Mouse (Mus musculus): Measurements from ENCODE around the gene Zfp644. TPM values are rescaled to one million over a fixed set of nuclear protein-coding genes. Genes with fewer than 3 reads are reported as not detected.
A peak's percentile ranks its signal among the peaks of the same experiment; 100 is the strongest.

The Zfp644 gene
- polyA plus RNA-seq, 1 experiment from 2014 or later = 82.8 TPM

DNA sequence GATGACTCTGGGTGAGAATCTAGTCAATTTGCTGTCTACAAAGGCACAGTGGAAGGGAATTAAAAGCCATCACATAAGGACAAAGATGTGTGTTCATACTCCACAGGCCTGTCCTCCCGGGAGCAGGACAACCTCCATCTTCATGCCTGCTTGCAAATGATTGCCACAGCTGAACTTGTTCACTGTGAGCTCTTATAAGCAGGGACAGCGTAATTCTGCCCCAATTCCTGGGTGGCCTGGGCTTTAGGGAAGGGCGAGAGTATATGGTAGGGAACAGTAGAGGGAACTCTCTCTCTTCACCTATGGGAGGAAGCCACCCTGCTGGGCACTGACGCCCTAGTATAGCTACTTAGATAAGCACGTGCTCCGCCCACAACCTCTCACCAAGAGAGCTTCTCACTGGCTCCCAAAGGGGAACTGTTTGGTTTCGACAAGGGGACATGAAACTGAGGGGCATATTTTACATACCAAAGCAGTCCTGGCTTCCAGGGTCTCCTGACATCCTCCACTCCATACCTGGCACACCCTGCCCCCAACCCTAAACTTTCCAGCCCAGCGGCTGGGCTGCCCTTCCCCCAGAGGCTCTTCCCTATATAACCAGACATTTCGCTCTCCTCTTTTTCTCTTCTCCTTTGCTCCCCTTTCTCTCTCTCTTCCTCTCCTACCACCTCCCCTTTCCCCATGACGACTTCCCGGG is 12.4 kb upstream of the Zfp644 start:
- H3K36me3 ChIP-seq (ENCODE audit: control insufficient read depth, insufficient read depth, low read length) = no peaks in the 10 kb centered on the region
- 44% methylated on average over 11 of the region's 11 CpGs for WGBS
- H3K4me1 ChIP-seq (ENCODE audit: control insufficient read depth, insufficient read depth, low read length) = peaks cover 6% of the 10 kb centered on the region; the same call in 1 of the 2 replicates
- DNase-seq (ENCODE audit: low spot score) (peak; percentile 17), ATAC-seq (ENCODE audit: low read depth) (no peak)
- H3K4me2 ChIP-seq (ENCODE audit: low read depth, low read length) = no peak overlapping the region
- H3K27ac ChIP-seq (replicated peaks; ENCODE audit: low read depth, low read length) = no peak overlapping the region
- no peak overlapping the region for H3K4me3 ChIP-seq (ENCODE audit: low read depth, low read length)
- H3K9ac ChIP-seq (ENCODE audit: low read depth, low read length) = no peak overlapping the region
- no peaks in the 10 kb centered on the region for H3K9me3 ChIP-seq (ENCODE audit: control insufficient read depth, low read length)
- H3K27me3 ChIP-seq (replicated peaks; ENCODE audit: control insufficient read depth, insufficient read depth, low read length) = no peaks in the 10 kb centered on the region

DNA sequence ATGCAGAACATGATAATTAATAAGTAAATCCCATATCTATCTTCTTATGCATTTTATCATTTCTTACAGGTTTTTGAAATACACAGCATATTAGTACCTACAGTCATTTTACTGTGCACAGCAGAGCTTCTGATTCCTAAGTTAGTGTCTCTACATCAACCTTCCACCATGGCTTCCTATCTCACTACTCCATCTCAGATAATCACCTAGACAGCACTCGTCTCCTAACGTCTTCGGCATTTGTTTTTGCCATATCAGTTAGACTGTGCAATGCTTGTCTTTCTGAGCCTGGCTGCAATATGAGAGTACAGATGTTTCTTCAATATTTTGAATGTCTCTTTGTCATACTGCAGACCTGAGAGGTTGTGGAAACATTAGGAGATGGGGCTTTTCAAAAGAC is 9.3 kb upstream of the Zfp644 start:
- 84% methylated on average over 3 of the region's 3 CpGs for WGBS
- H3K4me1 ChIP-seq (ENCODE audit: control insufficient read depth, insufficient read depth, low read length) = peaks cover 1% of the 10 kb centered on the region; the same call in 1 of the 2 replicates
- no peak for ATAC-seq (ENCODE audit: low read depth)

DNA sequence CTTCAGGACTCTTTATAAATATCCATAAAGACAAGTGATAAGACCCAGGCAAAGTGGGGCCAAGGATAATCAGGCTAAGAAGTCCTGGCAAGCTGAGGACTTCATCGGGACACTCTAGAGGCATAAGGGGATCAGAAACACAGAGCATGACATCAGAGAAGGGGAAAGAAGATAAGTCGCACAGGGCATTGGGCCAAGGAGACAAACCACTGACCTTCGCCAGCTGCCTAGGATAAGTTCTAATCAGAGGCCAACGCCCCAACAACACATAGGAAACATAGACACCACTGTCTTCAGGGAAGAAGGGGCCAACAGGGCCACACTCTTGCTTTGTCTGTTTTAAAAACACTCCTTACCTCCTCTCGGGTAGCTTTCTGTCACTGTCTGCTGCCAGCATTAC is 8.1 kb upstream of the Zfp644 start:
- Histone ChIP-seq H3K4me3 (ENCODE audit: low read depth, low read length) (no peak overlapping the region), H3K36me3 (ENCODE audit: control insufficient read depth, insufficient read depth, low read length) (no peaks in the 10 kb centered on the region), H3K4me2 (ENCODE audit: low read depth, low read length) (no peak overlapping the region), H3K27me3 (replicated peaks; ENCODE audit: control insufficient read depth, insufficient read depth, low read length) (no peaks in the 10 kb centered on the region), H3K27ac (replicated peaks; ENCODE audit: low read depth, low read length) (no peak overlapping the region), H3K9ac (ENCODE audit: low read depth, low read length) (no peak overlapping the region), H3K4me1 (ENCODE audit: control insufficient read depth, insufficient read depth, low read length) (no peaks in the 10 kb centered on the region), H3K9me3 (ENCODE audit: control insufficient read depth, low read length) (no peaks in the 10 kb centered on the region)
- 77% methylated on average over 5 of the region's 5 CpGs for WGBS
- ATAC-seq (ENCODE audit: low read depth) = no peak
- DNase-seq (ENCODE audit: low spot score) = no peak

More for the DNA sequence above, 9.3 kb upstream of the Zfp644 start:
- Histone ChIP-seq H3K4me2 (ENCODE audit: low read depth, low read length) (no peak overlapping the region), H3K4me3 (ENCODE audit: low read depth, low read length) (no peak overlapping the region), H3K9ac (ENCODE audit: low read depth, low read length) (no peak overlapping the region), H3K27me3 (replicated peaks; ENCODE audit: control insufficient read depth, insufficient read depth, low read length) (no peaks in the 10 kb centered on the region), H3K36me3 (ENCODE audit: control insufficient read depth, insufficient read depth, low read length) (no peaks in the 10 kb centered on the region), H3K9me3 (ENCODE audit: control insufficient read depth, low read length) (no peaks in the 10 kb centered on the region), H3K27ac (replicated peaks; ENCODE audit: low read depth, low read length) (no peak overlapping the region)
- DNase-seq (ENCODE audit: low spot score) = no peak

DNA sequence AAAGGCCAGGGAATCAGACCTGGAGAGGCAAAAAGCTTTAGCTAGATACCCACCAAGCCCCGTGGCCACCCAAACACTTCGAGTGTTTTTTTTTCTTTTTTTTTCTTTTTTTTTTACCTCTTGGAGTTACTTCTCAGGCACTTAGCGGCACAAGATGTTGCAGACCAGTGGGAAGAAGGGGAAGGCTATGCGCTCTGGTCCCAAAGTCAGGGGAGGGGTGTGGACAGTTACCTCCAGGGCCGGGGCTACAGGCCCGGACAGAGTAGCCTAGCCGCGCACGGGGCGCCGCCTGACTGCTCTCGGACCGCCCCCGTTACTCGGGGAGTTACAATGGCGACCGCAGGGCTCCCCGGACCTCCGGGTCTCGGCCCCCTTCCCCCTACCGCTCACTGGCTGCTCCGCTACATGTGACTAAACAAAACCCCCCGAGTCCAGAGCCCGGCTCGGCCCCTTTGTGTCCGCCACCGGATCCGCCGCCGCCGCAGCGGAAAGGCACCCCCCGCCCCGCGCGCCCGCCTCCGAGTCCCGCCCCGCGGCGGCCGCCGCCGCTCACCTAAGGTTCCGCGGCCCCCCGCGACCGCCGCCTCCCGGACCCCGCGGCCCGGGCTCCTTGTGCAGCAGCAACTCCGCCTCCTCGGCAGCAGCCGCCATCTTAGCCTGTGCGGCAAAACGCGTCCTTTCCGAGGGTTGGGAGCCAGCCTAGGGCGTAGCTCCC is 1.2 kb downstream of the Zfp644 start:
- WGBS = under 1% methylated on average over 25 of the region's 63 CpGs
- Histone ChIP-seq H3K36me3 (ENCODE audit: control insufficient read depth, insufficient read depth, low read length) (no peaks in the 10 kb centered on the region), H3K4me1 (ENCODE audit: control insufficient read depth, insufficient read depth, low read length) (peaks cover 9% of the 10 kb centered on the region), H3K4me3 (ENCODE audit: low read depth, low read length) (peak overlapping the region; percentile 86), H3K9me3 (ENCODE audit: control insufficient read depth, low read length) (no peaks in the 10 kb centered on the region), H3K9ac (ENCODE audit: low read depth, low read length) (peak overlapping the region; percentile 99), H3K27me3 (replicated peaks; ENCODE audit: control insufficient read depth, insufficient read depth, low read length) (no peaks in the 10 kb centered on the region), H3K4me2 (ENCODE audit: low read depth, low read length) (peak overlapping the region; percentile 71), H3K27ac (replicated peaks; ENCODE audit: low read depth, low read length) (peak overlapping the region; percentile 100)
- DNase-seq (ENCODE audit: low spot score) (peak; percentile 92), ATAC-seq (ENCODE audit: low read depth) (peak; percentile 86)

DNA sequence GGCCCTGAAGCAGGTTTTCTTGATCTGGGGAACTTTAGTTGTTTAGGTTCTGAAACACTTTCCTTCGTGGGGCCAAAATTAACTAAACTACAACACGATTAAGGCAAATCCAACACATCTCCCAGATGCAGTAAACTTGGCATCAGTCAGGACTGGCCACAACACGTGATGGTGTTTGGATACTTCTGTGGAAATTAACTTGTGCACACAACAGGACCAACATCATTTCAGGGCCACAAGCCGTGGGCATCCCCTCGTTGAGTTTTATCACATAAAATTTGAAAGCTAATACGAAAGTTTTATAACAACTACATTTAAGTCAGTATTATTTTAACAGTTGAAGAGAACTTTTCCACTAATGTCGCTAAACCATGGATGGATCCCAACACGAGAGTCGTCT is 1.9 kb downstream of the Zfp644 start:
- peak overlapping the region; percentile 71 for H3K4me2 ChIP-seq (ENCODE audit: low read depth, low read length)
- H3K4me1 ChIP-seq (ENCODE audit: control insufficient read depth, insufficient read depth, low read length) = peaks cover 9% of the 10 kb centered on the region
- no peaks in the 10 kb centered on the region for H3K27me3 ChIP-seq (replicated peaks; ENCODE audit: control insufficient read depth, insufficient read depth, low read length)
- peak overlapping the region; percentile 86 for H3K4me3 ChIP-seq (ENCODE audit: low read depth, low read length)
- H3K9me3 ChIP-seq (ENCODE audit: control insufficient read depth, low read length) = no peaks in the 10 kb centered on the region
- H3K9ac ChIP-seq (ENCODE audit: low read depth, low read length) = peak overlapping the region; percentile 99
- DNase-seq (ENCODE audit: low spot score) = no peak
- peak overlapping the region; percentile 100 for H3K27ac ChIP-seq (replicated peaks; ENCODE audit: low read depth, low read length)
- 31% methylated on average over 9 of the region's 9 CpGs for WGBS
- no peak for ATAC-seq (ENCODE audit: low read depth)
- H3K36me3 ChIP-seq (ENCODE audit: control insufficient read depth, insufficient read depth, low read length) = 0 out of 2 replicates have a peak, but pooled peaks cover 5% of the 10 kb centered on the region

DNA sequence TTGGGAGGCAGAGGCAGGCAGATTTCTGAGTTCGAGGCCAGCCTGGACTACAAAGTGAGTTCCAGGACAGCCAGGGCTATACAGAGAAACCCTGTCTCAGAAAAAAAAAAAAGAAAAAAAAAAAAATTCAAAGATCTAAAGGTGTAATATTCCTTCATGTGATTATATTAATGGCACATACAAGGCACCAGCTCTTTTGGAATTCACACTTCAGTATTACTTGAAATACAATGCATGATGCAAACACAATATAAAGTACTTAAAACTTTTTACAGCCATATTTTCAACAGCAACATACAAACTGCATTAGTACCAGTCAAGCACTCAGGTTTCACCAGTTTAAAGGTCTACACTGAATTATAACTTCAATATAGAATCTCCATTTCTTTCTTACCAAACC is 2.4 kb downstream of the Zfp644 start:
- no peak for DNase-seq (ENCODE audit: low spot score)

DNA sequence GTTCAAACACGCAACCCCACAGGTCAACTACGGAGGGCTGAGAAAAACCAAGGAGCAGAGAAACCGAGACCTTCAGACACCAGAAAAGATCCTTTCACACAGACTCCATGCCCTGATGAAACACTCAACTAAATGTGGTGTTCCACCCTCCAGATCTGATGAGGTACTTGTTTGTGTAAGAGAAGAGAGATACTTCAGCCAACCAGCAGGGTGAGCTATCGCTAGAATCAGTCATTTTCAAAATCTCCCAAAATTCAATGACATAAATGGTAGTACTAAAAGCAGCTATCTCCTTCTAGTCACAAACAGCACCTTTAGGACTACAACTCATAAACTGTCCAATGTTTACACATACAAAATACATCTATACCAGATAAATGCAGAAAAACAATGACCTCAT is 4.1 kb downstream of the Zfp644 start:
- 73% methylated on average over 4 of the region's 4 CpGs for WGBS

More for the DNA sequence above, 2.4 kb downstream of the Zfp644 start:
- Histone ChIP-seq H3K4me2 (ENCODE audit: low read depth, low read length) (peak overlapping the region; percentile 71), H3K9me3 (ENCODE audit: control insufficient read depth, low read length) (no peaks in the 10 kb centered on the region), H3K4me3 (ENCODE audit: low read depth, low read length) (peak overlapping the region; percentile 86), H3K27me3 (replicated peaks; ENCODE audit: control insufficient read depth, insufficient read depth, low read length) (no peaks in the 10 kb centered on the region), H3K36me3 (ENCODE audit: control insufficient read depth, insufficient read depth, low read length) (0 out of 2 replicates have a peak, but pooled peaks cover 5% of the 10 kb centered on the region), H3K27ac (replicated peaks; ENCODE audit: low read depth, low read length) (no peak overlapping the region), H3K4me1 (ENCODE audit: control insufficient read depth, insufficient read depth, low read length) (peaks cover 9% of the 10 kb centered on the region), H3K9ac (ENCODE audit: low read depth, low read length) (peak overlapping the region; percentile 99; the same call in 1 of the 2 replicates)
- ATAC-seq (ENCODE audit: low read depth) = no peak
- 95% methylated on average over 1 of the region's 1 CpGs for WGBS

DNA sequence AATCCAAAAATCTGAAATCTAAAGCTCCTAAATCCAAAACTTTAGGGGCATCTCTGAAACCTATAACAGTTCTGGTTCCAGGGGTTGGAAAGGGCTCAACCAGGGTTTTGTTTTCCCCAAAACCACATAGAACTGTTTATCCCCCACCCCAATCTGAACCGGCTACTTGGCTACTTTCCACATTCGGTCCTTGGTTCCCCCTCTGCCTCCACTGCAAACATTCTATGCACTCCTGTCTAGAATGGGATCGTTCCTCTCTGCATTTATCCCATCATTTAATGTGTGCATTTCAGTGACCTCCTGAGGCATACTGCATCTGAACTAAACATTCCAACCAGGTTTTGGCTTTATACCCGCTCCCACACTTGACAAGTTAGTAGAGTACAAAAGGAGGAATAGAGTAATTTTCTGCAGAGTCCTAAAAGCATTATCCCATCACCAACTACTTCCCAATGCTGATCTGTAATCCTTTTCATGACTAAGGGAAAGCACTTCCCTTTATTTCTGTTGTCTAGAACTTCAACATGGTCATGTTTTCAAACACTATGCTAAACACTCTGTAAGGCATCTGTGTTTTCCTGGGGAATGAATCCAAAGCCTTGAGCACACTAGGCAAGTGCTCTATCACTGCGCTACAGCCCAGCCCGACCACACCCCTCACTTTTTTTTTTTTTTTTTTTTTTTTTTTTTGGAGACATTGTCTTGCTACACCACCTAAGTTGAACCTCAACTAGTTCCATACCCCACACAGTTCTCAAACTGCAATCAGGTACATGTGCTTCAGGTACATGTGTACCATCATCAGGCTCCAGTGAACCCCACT is 16.2 kb downstream of the Zfp644 start:
- ATAC-seq (ENCODE audit: low read depth) (no peak), DNase-seq (ENCODE audit: low spot score) (no peak)
- no peaks in the 10 kb centered on the region for H3K27me3 ChIP-seq (replicated peaks; ENCODE audit: control insufficient read depth, insufficient read depth, low read length)
- peaks cover 13% of the 10 kb centered on the region; the same call in 1 of the 2 replicates for H3K36me3 ChIP-seq (ENCODE audit: control insufficient read depth, insufficient read depth, low read length)
- H3K4me1 ChIP-seq (ENCODE audit: control insufficient read depth, insufficient read depth, low read length) = no peaks in the 10 kb centered on the region
- no peak overlapping the region for H3K27ac ChIP-seq (replicated peaks; ENCODE audit: low read depth, low read length)
- no peaks in the 10 kb centered on the region for H3K9me3 ChIP-seq (ENCODE audit: control insufficient read depth, low read length)
- WGBS = 89% methylated on average over 6 of the region's 6 CpGs
- no peak overlapping the region for H3K4me3 ChIP-seq (ENCODE audit: low read depth, low read length)
- H3K9ac ChIP-seq (ENCODE audit: low read depth, low read length) = no peak overlapping the region
- H3K4me2 ChIP-seq (ENCODE audit: low read depth, low read length) = no peak overlapping the region

More for the DNA sequence above, 4.1 kb downstream of the Zfp644 start:
- Histone ChIP-seq H3K36me3 (ENCODE audit: control insufficient read depth, insufficient read depth, low read length) (0 out of 2 replicates have a peak, but pooled peaks cover 5% of the 10 kb centered on the region), H3K4me2 (ENCODE audit: low read depth, low read length) (no peak overlapping the region), H3K4me1 (ENCODE audit: control insufficient read depth, insufficient read depth, low read length) (peaks cover 9% of the 10 kb centered on the region), H3K4me3 (ENCODE audit: low read depth, low read length) (no peak overlapping the region), H3K9me3 (ENCODE audit: control insufficient read depth, low read length) (no peaks in the 10 kb centered on the region), H3K27ac (replicated peaks; ENCODE audit: low read depth, low read length) (no peak overlapping the region), H3K27me3 (replicated peaks; ENCODE audit: control insufficient read depth, insufficient read depth, low read length) (no peaks in the 10 kb centered on the region), H3K9ac (ENCODE audit: low read depth, low read length) (no peak overlapping the region)
- ATAC-seq (ENCODE audit: low read depth) (no peak), DNase-seq (ENCODE audit: low spot score) (peak; percentile 19)

Measured in embryonic facial prominence, embryonic 14.5 days (tissue).